Mouse (Mus musculus): ENCODE data around the gene Ctc1. TPM values are rescaled to one million over a fixed set of nuclear protein-coding genes. Genes with fewer than 3 reads are reported as not detected.

Gene Ctc1
- polyA plus RNA-seq, 1 experiment: 30.1 TPM

DNA sequence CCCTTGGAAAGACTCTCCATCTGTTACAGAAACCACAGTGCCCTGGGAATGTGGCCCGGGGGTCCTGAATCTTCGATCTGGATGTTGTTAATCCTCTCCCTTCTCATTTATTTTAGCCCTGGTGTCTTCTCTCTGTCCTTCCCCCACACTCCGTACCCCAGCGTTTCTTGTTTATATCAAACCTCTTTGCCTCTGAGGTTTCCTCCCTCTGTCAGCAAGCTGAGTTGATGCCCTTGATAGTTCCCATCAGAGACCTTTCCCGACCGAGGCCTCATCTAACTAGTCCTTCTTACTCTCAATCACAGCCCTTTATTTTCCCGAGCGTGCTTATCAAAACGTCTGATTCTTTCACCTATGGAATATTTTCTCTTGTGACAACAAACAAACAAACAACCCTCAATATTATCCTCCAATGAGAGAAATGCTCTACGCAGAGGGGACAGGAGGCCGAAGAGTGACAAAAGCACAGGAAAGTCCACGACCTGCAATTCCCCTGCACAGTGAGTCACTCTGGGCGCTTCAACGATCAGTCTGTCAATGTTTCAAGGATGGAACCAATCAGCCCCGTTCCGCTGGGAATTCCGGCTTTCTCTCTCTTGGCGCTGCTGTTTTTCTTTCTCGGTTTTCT lies 43.1 kb downstream of the Ctc1 start:
- TF ChIP-seq CTCF (IDR thresholded peaks at IDR 0.05; ENCODE audit: insufficient read depth, low read length): no peak
- no peak for TF ChIP-seq POLR2A (IDR thresholded peaks at IDR 0.05; ENCODE audit: borderline replicate concordance, extremely low read depth, low read depth, low read length)
- DNase-seq: no peak
- H3K4me3 ChIP-seq (replicated peaks; ENCODE audit: extremely low read depth, low read depth, low read length): peak overlapping the region; percentile 92
- 1% methylated on average over 19 of the region's 19 CpGs for WGBS
- peaks cover 8% of the 10 kb centered on the region for H3K4me1 ChIP-seq (ENCODE audit: control insufficient read depth, insufficient read depth, low read length)

DNA sequence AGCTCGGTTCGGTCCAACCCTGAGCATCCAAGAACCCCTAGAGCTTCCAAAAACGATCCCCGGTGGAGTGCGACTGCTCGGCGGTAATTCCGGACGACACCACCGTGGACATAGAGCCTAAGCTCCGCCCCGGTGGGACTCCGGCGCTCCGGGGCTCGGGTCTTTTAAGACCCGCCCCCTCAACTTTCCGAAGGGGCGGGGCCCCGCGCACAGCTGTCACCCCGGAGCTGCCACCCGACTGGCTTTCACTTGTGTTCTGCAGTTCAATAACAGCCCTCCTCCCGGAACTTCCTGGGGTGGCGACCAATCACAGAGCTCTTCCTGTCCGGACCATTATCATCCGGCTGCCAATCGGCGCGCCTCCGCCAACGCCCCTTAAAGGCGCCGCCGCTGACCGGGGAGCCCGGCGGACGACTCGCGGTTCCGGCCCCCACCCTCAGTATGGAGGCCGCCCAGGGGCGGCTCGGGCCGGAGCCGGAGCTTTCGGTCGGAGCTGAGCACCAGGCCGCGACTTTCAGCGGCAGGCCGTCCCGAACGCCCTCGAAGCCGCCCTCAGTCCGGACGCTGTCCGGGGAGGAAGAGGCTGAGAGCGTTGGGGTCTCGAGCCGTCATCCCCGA lies 43.8 kb downstream of the Ctc1 start, which contains the start of gene Borcs6:
TSS of gene Borcs6 (plus strand) at position 361 of the 618 bp plus-strand sequence.
- Histone ChIP-seq H3K4me3 (replicated peaks; ENCODE audit: extremely low read depth, low read depth, low read length) (peak within 1 kb of the TSS; percentile 95), H3K4me1 (ENCODE audit: control insufficient read depth, insufficient read depth, low read length) (peaks cover 13% of the 10 kb centered on the region)
- TF ChIP-seq POLR2A (IDR thresholded peaks at IDR 0.05; ENCODE audit: borderline replicate concordance, extremely low read depth, low read depth, low read length) (peak; percentile 93; the same call in 1 of the 2 replicates), CTCF (IDR thresholded peaks at IDR 0.05; ENCODE audit: insufficient read depth, low read length) (no peak)
- under 1% methylated on average over 64 of the region's 64 CpGs for WGBS
- peak; percentile 90 for DNase-seq

DNA sequence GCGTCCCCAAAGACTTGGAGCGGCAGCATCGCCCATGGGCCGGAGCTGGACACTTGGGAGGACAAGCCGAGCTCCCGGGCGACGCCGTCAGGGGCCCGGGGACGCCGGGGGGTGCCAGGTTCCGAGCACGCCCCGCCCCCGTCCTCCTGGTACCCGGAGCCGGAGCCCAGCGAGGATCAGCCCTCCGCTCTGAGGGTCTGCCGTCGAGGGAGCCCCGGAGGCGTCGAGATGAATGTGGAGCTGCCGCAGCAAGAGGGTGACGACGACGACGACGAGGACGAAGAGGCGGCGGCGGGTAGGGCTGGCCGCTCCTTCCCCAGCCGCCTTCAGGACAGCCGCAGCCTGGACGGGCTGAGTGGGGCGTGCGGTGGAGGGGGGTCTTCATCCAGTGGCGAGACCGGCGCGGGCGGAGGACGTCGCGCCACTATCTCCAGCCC lies 44.3 kb downstream of the Ctc1 start:
- no peak for DNase-seq
- Histone ChIP-seq H3K4me1 (ENCODE audit: control insufficient read depth, insufficient read depth, low read length) (peaks cover 13% of the 10 kb centered on the region), H3K4me3 (replicated peaks; ENCODE audit: extremely low read depth, low read depth, low read length) (peak overlapping the region; percentile 95)
- WGBS: under 1% methylated on average over 49 of the region's 49 CpGs
- TF ChIP-seq POLR2A (IDR thresholded peaks at IDR 0.05; ENCODE audit: borderline replicate concordance, extremely low read depth, low read depth, low read length): no peak

- TF ChIP-seq CTCF (IDR thresholded peaks at IDR 0.05; ENCODE audit: insufficient read depth, low read length): no peak
- no peak for TF ChIP-seq POLR2A (IDR thresholded peaks at IDR 0.05; ENCODE audit: borderline replicate concordance, extremely low read depth, low read depth, low read length)
- peak; percentile 53 for DNase-seq
- peak overlapping the region; percentile 95 for H3K4me3 ChIP-seq (replicated peaks; ENCODE audit: extremely low read depth, low read depth, low read length)
- 4% methylated on average over 40 of the region's 40 CpGs for WGBS
- H3K4me1 ChIP-seq (ENCODE audit: control insufficient read depth, insufficient read depth, low read length): peaks cover 11% of the 10 kb centered on the region
Measured at GRCm38 (mm10) chr11:69060448-69061254, 44.9 kb downstream of the Ctc1 start.

GRCm38 (mm10) chr11:69061255-69061912 lies 45.7 kb downstream of the Ctc1 start:
- WGBS: 38% methylated on average over 17 of the region's 17 CpGs
- TF ChIP-seq POLR2A (IDR thresholded peaks at IDR 0.05; ENCODE audit: borderline replicate concordance, extremely low read depth, low read depth, low read length): no peak
- no peak for TF ChIP-seq CTCF (IDR thresholded peaks at IDR 0.05; ENCODE audit: insufficient read depth, low read length)
- H3K4me3 ChIP-seq (replicated peaks; ENCODE audit: extremely low read depth, low read depth, low read length): peak overlapping the region; percentile 95
- no peak for DNase-seq
- H3K4me1 ChIP-seq (ENCODE audit: control insufficient read depth, insufficient read depth, low read length): peaks cover 15% of the 10 kb centered on the region

GRCm38 (mm10) chr11:69062194-69062760 lies 46.6 kb downstream of the Ctc1 start:
- DNase-seq: peak; percentile 73
- peak; percentile 51; the same call in 1 of the 2 replicates for TF ChIP-seq POLR2A (IDR thresholded peaks at IDR 0.05; ENCODE audit: borderline replicate concordance, extremely low read depth, low read depth, low read length)
- no peak for TF ChIP-seq CTCF (IDR thresholded peaks at IDR 0.05; ENCODE audit: insufficient read depth, low read length)
- Histone ChIP-seq H3K4me3 (replicated peaks; ENCODE audit: extremely low read depth, low read depth, low read length) (peak overlapping the region; percentile 21), H3K4me1 (ENCODE audit: control insufficient read depth, insufficient read depth, low read length) (peaks cover 19% of the 10 kb centered on the region)
- WGBS: 3% methylated on average over 17 of the region's 17 CpGs

DNA sequence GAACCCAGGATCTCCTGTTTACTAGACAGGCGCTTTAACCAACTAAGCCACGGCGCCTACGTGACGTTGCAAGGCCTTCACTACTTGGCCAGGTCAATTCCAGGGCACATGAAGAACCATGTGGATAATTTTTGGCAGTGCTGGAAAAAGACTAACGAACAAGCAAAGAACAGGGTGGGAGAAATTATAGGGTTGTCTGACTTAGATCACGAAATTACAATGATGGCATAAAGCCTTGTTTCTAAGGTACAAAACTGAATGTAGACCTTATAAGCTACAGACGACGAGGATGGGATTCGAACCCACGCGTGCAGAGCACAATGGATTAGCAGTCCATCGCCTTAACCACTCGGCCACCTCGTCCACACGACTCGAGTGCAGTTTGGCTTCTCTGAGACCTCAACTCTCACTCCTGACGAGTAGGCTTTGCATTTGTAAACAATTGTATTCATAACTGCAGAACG lies 47.1 kb downstream of the Ctc1 start:
- H3K4me1 ChIP-seq (ENCODE audit: control insufficient read depth, insufficient read depth, low read length): peaks cover 19% of the 10 kb centered on the region
- H3K4me3 ChIP-seq (replicated peaks; ENCODE audit: extremely low read depth, low read depth, low read length): peak overlapping the region; percentile 90
- DNase-seq: peak; percentile 98
- WGBS: under 1% methylated on average over 19 of the region's 19 CpGs
- peak; percentile 33; the same call in 1 of the 2 replicates for TF ChIP-seq POLR2A (IDR thresholded peaks at IDR 0.05; ENCODE audit: borderline replicate concordance, extremely low read depth, low read depth, low read length)
- no peak for TF ChIP-seq CTCF (IDR thresholded peaks at IDR 0.05; ENCODE audit: insufficient read depth, low read length)

DNA sequence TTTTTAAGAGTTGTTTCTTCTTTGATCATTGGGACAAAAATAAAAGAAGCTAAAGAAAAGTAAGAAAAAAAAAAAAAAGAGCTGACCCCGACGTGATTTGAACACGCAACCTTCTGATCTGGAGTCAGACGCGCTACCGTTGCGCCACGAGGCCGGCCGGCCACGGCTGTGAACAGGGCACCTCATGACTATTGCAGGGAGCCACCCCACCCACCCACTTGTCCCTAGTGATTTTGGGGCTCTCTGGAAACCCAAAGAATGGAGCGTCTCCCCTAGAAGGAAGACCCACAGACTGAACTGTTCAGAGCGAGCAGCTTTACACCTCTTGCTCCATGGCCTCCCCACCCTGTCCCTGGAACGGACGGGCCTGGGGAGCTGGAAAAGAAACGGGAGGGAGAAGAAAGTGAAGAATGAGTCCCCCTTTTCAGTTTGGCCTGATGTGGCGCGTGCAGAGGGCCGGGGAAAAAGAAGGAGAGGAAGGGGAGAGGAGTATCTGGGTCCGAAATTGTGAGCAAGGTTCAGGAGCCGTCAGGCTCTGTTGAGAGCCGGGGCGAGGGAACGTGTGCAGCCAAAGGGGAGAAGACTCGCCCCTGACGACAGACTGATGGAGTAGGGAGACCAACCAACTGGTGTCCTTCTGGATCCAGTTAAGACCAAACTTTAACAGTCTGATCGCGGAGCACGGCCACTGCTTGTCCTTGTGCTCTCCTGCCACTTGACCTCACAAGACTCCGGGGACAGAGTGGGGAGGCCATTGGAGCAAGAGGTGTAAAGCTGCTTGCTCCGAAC lies 47.9 kb downstream of the Ctc1 start:
- WGBS: under 1% methylated on average over 31 of the region's 31 CpGs
- peak; percentile 81 for DNase-seq
- Histone ChIP-seq H3K4me1 (ENCODE audit: control insufficient read depth, insufficient read depth, low read length) (peaks cover 19% of the 10 kb centered on the region), H3K4me3 (replicated peaks; ENCODE audit: extremely low read depth, low read depth, low read length) (peak overlapping the region; percentile 90)
- TF ChIP-seq POLR2A (IDR thresholded peaks at IDR 0.05; ENCODE audit: borderline replicate concordance, extremely low read depth, low read depth, low read length): peak; percentile 40; the same call in 1 of the 2 replicates
- TF ChIP-seq CTCF (IDR thresholded peaks at IDR 0.05; ENCODE audit: insufficient read depth, low read length): no peak
